Mouse (Mus musculus) liver, postnatal 0 days (tissue): Measurements from ENCODE around the gene Rffl.
A peak's percentile ranks its signal among the peaks of the same experiment; 100 is the strongest.

Experiments used
- CTCF ChIP-seq: sonication (generic); IDR thresholded peaks from 2 replicates; pipeline ENCODE4 v1.5.1; 2016; ENCODE audit warnings: antibody characterized with exemption, low read depth
- EP300 ChIP-seq: IDR thresholded peaks from 2 replicates; pipeline ENCODE4 v1.6.1; 2016; ENCODE audit warnings: antibody characterized with exemption, low read depth, mild to moderate bottlenecking

GRCm38 (mm10) chr11:82871031-82871446 lies at the start of gene Rffl:
- TF ChIP-seq CTCF: peak; percentile 91
- TF ChIP-seq EP300: no peak
